Mouse (Mus musculus) myocyte (in vitro differentiated cells): ENCODE results near the gene Cxcr5.

ENCODE experiments used
- MYOG ChIP-seq, 3 experiments: IDR thresholded peaks; one replicate each; pipeline ENCODE4 v1.6.1; 2011; ENCODE audit warnings: control low read depth in 2 of 3, low read depth in 2 of 3, mild to moderate bottlenecking in 2 of 3; ENCODE audit not compliant: insufficient read length in 2 of 3, control insufficient read depth in 1 of 3, insufficient read depth in 1 of 3
- POLR2AphosphoS2 ChIP-seq: IDR thresholded peaks from one replicate; pipeline ENCODE4 v1.6.1; 2011; ENCODE audit warnings: low read depth, control low read depth; ENCODE audit not compliant: insufficient read length

GRCm38 (mm10) chr9:44483510-44484044, 78.1 kb downstream of the Cxcr5 start:
- TF ChIP-seq POLR2AphosphoS2 (no peak), MYOG (IDR thresholded peaks at IDR 0.05; ENCODE audit: control insufficient read depth in 1 of 3, insufficient read depth in 1 of 3, insufficient read length in 2 of 3, low read depth in 2 of 3) (peak in 1 of 3 experiments; percentile 10)
